Mouse (Mus musculus) embryo, embryonic 10 days (tissue): ENCODE data around the gene Sdhc.
"Not testable (repeated sequence)": the region's sequence is repeated elsewhere in the genome, so short reads cannot be mapped to it uniquely, and the experiment has no call there.

Experiments used
- DNase-seq: peaks from one replicate; pipeline ENCODE4 v3.0.0-alpha.2; 2015; ENCODE audit warnings: low spot score

Gene Sdhc

GRCm38 (mm10) chr1:171112986-171113385, 37.4 kb downstream of the Sdhc start:
- DNase-seq = no peak

GRCm38 (mm10) chr1:171111781-171112575, 38.4 kb downstream of the Sdhc start:
- peak; percentile 73 for DNase-seq

- DNase-seq = peak; percentile 95
These were observed 39.2 kb downstream of the Sdhc start for GRCm38 (mm10) chr1:171111020-171111780.

GRCm38 (mm10) chr1:171110659-171111019, 39.8 kb downstream of the Sdhc start:
- peak; percentile 50 for DNase-seq

- DNase-seq = peak; percentile 45
These were observed 40.8 kb downstream of the Sdhc start for GRCm38 (mm10) chr1:171109620-171110019.

GRCm38 (mm10) chr1:171105226-171105625, 45.2 kb downstream of the Sdhc start:
- no peak for DNase-seq

- peak; percentile 71 for DNase-seq
These were observed 47.1 kb downstream of the Sdhc start for GRCm38 (mm10) chr1:171103179-171103840.

- peak; percentile 90 for DNase-seq
These were observed 47.7 kb downstream of the Sdhc start for GRCm38 (mm10) chr1:171102547-171103177.

- peak; percentile 94 for DNase-seq
These were observed 48.5 kb downstream of the Sdhc start for GRCm38 (mm10) chr1:171101733-171102546.

- DNase-seq = no peak
These were observed 49.4 kb downstream of the Sdhc start for GRCm38 (mm10) chr1:171101033-171101432.

GRCm38 (mm10) chr1:171097612-171098011, 52.8 kb downstream of the Sdhc start:
- DNase-seq = peak; percentile 17

- no peak for DNase-seq
These were observed 53.3 kb downstream of the Sdhc start for GRCm38 (mm10) chr1:171097136-171097535.

GRCm38 (mm10) chr1:171096110-171096964, 54.1 kb downstream of the Sdhc start:
- peak; percentile 17 for DNase-seq

- no peak for DNase-seq
These were observed 56.0 kb downstream of the Sdhc start for GRCm38 (mm10) chr1:171094424-171094823.

- no peak for DNase-seq
These were observed 59.6 kb downstream of the Sdhc start for GRCm38 (mm10) chr1:171090761-171091160.

GRCm38 (mm10) chr1:171089891-171090290, 60.5 kb downstream of the Sdhc start:
- DNase-seq = no peak

GRCm38 (mm10) chr1:171088237-171088869, 62.0 kb downstream of the Sdhc start:
- DNase-seq = peak; percentile 48

- DNase-seq = peak; percentile 34
These were observed 64.7 kb downstream of the Sdhc start for GRCm38 (mm10) chr1:171085718-171086117.

- DNase-seq = not testable (repeated sequence)
These were observed 68.7 kb downstream of the Sdhc start for GRCm38 (mm10) chr1:171081512-171082231.
